Mouse (Mus musculus) A20 (cell line): ENCODE measurements around the gene Ndufs7.
"Not testable (repeated sequence)": the region's sequence is repeated elsewhere in the genome, so short reads cannot be mapped to it uniquely, and the experiment has no call there.

Experiments
- DNase-seq: peaks from one replicate; pipeline ENCODE4 v3.0.0-alpha.2; 2011; ENCODE audit warnings: low read depth, low spot score

Ndufs7 gene

GRCm38 (mm10) chr10:80248971-80249640, at the start of gene Ndufs7:
Gene Ndufs7 (plus strand): TSS chr10:80249121.
- DNase-seq, result peak; percentile 95

- DNase-seq, result peak; percentile 82
Observed at GRCm38 (mm10) chr10:80199440-80200008, 49.4 kb upstream of the Ndufs7 start.

GRCm38 (mm10) chr10:80200485-80200884, 48.4 kb upstream of the Ndufs7 start:
- no peak for DNase-seq

GRCm38 (mm10) chr10:80204055-80204454, 44.9 kb upstream of the Ndufs7 start:
- DNase-seq, result no peak

- no peak for DNase-seq
Observed at GRCm38 (mm10) chr10:80207201-80207600, 41.7 kb upstream of the Ndufs7 start.

- DNase-seq, result no peak
Observed at GRCm38 (mm10) chr10:80207676-80208075, 41.2 kb upstream of the Ndufs7 start.

GRCm38 (mm10) chr10:80208248-80208647, 40.7 kb upstream of the Ndufs7 start:
- DNase-seq, result no peak

GRCm38 (mm10) chr10:80208841-80209371, 40.0 kb upstream of the Ndufs7 start:
- no peak for DNase-seq

- not testable (repeated sequence) for DNase-seq
Observed at GRCm38 (mm10) chr10:80211547-80212103, 37.3 kb upstream of the Ndufs7 start.

GRCm38 (mm10) chr10:80215048-80215772, 33.7 kb upstream of the Ndufs7 start:
- DNase-seq, result no peak

- DNase-seq, result no peak
Observed at GRCm38 (mm10) chr10:80220676-80221075, 28.2 kb upstream of the Ndufs7 start.

GRCm38 (mm10) chr10:80223137-80223536, 25.8 kb upstream of the Ndufs7 start:
- DNase-seq, result not testable (repeated sequence)

- DNase-seq, result no peak
Observed at GRCm38 (mm10) chr10:80226071-80226415, 22.9 kb upstream of the Ndufs7 start.

- DNase-seq, result peak; percentile 99
Observed at GRCm38 (mm10) chr10:80226416-80227165, 22.3 kb upstream of the Ndufs7 start, which contains the start of gene Mum1. Gene Mum1 (plus strand): TSS chr10:80226434.

- DNase-seq, result no peak
Observed at GRCm38 (mm10) chr10:80227166-80227539, 21.8 kb upstream of the Ndufs7 start.

GRCm38 (mm10) chr10:80227877-80228775, 20.8 kb upstream of the Ndufs7 start:
- DNase-seq, result no peak

GRCm38 (mm10) chr10:80236145-80236825, 12.6 kb upstream of the Ndufs7 start:
- no peak for DNase-seq

- DNase-seq, result no peak
Observed at GRCm38 (mm10) chr10:80237020-80237419, 11.9 kb upstream of the Ndufs7 start.

- DNase-seq, result no peak
Observed at GRCm38 (mm10) chr10:80238306-80238705, 10.6 kb upstream of the Ndufs7 start.

- DNase-seq, result no peak
Observed at GRCm38 (mm10) chr10:80239791-80240190, 9.1 kb upstream of the Ndufs7 start.
